Mouse (Mus musculus) urinary bladder, postnatal 14 days (tissue): Measurements from ENCODE around the gene Zfp280d.

Experiments used
- DNase-seq: peaks from one replicate; pipeline ENCODE4 v3.0.0; 2021; ENCODE audit warnings: low spot score

The Zfp280d gene

DNA sequence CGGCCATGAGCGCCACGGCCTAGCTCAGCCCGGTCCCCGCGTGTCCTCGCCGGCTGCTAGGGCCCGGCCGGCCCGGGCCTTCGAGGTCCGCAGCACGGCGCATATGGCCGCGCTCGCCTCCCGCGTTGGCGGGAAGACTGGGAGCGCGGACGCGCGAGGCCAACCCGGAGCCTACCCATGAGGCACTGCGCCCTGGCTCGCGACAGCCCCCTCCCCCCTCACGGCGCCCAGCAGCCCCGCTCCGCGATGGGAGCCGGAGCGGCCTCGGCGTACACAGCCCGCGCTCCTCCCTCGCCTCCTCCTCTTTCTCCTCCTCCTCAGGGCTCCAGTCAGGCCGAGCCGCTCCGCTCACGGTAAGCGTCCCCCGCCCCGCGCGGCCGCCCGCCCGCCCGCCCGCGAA, at the start of gene Zfp280d:
Gene Zfp280d (plus strand): TSS at position 184 of the 400 bp plus-strand sequence.
- peak; percentile 92 for DNase-seq

DNA sequence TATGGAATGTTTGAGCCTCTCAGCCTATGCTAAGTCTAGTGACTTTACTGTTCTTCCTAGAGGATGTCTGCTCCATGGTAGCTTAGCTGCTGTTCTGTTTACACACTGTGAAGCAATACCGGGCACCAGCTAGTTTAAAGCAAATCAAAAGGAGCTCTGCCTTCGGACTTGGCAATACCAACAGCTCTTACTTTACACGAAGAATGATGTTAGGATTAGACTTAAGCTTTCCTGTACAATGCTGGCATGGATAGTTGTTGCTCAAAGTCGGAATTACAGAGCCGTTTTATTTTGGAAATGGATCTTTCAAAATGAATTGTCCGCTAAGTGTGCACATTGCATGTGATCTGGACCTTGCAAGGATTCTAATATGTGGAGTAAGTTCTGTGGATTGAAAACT, 48.1 kb upstream of the Zfp280d start:
- DNase-seq, result no peak

DNA sequence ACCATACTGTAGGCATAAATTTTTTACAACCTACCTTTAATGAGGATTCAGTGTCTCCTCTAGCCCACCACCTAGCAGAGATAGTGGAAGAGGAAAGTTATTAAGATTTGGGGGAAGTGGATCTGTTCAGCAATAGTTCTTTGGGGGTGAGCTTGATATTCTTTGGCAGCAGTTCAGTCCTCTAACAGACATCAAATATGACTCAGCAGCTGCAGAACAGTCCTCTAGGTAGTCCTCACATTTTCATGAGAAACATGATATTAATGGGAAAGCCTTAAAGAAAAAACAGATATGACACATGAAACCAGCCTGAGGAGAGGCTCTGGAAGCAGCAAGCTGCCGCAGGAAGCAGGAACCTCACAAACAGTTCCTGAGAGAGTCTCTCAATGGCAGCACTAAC, 22.0 kb upstream of the Zfp280d start:
- no peak for DNase-seq

DNA sequence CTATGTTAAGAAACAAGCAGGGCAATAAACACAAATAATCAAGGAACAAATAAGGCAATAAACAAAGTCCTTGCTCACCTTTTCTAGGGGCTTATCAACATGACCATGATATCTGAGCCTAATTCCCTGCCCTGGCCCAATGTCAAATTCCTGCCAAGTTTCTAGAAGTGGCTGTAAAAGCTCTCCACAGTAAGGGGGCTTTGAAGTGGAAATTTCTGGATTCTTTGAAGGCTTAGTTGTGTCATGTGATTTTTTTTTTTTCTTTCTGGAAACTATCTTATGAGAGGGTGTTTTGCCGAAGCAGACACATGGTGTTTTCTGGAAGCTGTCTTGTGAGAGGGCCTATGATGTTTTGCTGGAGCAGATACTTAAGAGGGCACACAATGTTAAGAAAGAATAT, 19.4 kb upstream of the Zfp280d start:
- DNase-seq, result no peak

DNA sequence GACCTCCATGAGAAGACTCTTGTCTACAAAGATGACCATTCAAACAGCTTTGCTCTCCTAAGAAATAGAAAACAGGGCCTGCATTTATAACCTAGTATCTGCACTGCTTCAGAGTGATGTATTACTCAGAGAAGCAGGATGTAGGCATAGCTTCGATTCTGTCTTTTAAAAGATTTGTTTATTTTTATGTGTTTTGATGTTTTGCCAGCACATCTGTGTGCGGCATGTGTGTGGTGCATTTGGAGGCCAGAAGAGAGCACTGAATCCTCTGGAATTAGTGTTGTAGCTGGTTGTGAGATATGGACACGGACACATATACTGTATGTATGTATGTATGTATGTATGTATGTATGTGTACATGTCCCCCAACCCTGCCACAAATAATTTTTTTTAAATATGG, 18.0 kb upstream of the Zfp280d start:
- DNase-seq, result no peak

DNA sequence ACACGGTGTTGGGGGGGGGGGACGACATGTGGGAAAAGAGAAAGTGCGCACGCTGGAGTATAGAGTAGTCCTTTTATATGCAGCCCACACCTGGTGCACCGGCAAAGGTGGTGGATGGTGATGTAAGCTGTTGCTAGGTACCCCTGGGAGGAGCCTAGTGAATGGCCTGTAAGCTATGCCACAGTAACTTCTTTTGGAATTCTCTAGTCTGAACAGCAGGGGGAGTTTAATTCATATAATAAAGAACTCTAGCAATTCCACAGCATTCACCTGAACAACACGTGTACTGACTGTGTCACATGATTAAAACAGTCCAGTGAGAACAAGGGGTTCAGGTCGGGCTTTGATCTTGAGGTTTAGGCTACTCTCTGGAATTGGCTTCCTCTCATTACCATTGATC, 14.3 kb upstream of the Zfp280d start:
- peak; percentile 24 for DNase-seq

DNA sequence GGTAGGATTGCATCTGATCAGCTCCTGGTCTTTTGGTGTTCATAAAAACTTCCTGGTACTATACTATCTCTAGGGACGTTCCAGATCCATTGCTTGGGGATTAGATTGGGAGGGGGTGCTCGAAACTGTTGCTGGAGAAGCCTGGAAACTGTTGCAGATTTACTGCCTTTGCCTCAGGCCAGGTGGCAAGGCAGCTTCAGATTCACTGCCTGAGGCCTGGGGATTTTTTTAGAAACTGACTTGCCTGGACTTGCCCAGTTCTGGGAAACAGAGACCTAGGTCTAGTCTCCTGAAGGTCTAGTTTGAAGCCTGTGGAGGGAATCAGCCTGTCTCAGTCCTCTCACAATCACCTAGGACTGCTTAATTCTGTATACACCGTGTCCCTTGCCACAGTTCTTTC, 9.8 kb upstream of the Zfp280d start:
- no peak for DNase-seq

DNA sequence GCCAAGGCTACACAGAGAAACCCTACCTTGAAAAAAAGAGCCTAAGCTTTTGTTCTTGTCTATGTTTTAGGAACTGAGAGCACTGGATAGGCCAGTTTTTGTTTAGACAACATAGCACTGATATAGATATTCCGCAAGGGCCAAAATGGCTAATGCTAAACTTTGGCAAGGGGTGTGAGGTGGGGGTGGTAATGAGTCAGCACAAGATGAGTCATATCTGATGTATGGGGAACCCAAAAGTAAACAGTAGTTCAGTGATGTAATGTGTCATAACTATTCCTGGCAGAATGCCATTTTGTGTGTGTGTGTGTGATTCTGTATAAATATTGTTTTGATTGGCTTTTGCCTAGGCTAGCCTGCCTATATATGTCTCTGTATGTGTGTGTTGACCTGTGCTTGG, 4.5 kb upstream of the Zfp280d start:
- DNase-seq, result no peak

DNA sequence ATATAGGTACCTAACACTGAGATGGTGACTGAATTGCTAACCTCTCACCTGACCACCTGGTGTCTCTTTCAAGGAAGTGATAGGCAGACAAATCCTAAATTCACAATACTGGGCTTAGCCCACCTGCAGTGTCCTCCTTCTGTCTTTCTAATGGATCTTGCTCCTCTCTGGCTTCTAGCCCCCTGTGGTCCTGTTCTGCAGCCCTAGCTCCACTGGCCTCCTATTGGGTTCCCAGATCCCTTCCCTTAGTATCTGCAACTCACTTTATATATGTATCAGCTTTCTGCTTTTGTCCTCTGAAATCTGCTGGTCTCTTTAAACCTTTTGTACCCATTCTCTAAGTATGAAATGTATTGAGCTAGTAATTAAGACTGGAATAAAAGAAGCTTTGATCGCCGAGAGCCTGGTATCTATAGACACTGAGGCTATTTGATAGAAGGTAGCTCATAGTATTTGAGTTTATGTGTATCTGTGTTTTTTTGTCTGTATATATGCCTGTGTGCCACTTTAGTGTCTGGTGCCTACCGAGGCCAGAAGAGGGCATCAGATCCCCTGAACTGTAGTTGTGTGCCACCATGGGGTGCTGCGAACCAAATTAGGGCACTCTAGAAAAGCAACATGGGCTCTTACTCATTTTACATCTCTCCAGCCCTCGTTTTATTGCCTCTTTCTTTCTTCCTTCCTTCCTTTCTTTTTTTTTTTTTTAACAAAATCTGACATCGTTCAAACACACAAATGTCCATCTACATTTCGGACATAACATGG, 832 bp upstream of the Zfp280d start:
- DNase-seq, result no peak

DNA sequence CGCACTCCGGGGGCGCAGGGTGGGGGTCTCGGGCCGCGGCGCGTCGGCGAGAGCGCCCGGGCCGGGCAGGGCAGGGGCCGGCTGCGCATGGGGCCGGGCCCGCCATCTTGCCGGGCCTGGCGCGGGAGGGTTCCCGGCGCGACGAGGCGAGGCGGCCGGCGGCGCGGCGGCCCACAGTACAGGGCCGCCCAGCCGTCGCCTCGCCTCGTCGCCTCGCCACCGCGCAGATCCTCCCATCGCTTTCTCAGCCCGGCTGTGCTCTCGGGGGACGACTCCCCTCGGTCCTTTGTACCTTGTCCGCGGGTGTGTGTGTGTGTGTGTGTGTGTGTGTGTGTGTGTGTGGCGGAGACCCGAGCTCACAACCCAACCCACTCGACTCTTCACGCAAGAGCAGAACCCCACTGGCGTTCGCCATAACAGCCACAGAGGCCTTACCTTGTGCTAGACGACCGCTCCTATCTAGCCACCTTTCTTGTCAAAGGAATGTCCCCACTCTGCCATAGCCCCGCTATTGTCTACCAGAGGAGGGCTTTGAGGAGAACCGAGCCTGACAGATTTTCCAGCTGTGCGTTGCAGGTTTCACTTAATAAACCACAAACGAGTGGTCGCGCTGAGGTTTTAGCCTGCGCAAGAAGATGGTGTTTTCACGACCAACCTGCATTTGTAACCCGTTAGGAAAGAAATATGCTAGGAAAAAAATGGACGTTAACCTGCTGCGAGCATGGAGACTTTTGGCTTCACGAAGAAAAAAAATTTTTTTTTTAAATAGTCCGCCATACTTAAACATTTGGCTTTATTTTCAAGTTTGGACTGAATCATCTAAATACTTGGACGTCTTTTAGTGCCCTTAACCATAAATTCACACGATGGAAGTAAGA, 680 bp downstream of the Zfp280d start:
- DNase-seq, result peak; percentile 37

DNA sequence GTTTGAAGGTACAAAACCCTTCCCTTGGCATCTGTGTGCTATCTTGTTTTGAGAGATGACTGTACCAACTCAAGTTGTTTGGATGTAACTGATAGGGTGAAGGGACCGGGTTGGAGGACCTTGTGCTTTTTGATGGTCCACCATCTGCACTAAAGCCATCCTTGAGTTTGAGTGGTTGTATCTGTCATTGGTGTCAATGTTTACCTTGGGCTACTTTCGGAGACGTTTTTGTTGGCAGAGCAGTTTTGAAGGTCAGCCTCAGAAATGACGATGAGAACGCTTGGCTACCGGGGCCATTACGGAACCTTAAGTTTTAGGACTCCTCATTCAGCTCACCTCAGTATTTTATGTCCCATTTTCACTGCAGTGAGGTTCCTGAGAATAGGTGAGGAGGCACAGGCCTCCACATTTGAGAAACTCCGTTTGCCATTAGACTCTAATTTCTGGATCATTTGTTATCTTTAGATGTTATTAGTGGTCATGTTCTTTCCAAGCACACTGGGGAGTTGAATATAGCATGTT, 1.4 kb downstream of the Zfp280d start:
- no peak for DNase-seq

DNA sequence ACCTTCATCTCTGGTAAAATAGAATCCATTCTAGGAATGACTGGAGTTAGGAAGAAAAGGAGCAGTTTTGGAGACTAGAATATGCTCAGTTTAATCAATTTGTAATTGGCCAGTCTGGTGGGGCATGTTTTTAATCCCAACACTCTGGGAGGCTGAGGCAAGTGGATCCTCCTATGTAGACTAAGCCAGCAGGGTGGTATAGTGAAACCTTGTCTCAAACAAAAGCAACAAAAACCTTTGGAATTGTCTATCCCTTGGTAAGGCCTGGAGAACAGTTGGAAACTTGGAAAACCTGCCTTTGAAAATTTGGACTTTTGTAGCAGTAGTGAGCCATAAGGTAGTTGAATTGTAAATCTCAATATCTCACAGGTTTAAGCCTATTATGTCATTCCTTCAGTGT, 2.3 kb downstream of the Zfp280d start:
- no peak for DNase-seq

DNA sequence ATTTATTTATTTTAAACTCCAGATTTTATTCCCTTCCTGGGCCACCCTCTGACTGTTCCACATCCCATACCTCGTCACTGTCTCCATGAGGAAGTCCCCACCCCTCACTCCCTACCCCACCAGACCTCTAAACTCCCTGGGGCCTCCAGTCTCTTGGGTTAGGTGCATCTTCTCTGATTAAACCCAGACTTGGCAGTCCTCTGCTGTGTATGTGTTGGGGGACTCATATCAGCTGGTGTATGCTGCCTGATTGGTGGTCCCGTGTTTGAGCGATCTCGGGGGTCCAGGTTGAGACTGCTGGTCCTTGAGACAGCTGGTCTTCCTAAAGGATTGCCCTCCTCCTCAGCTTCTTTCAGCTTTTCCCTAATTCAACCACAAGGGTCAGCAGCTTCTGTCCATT, 5.3 kb downstream of the Zfp280d start:
- DNase-seq, result no peak

DNA sequence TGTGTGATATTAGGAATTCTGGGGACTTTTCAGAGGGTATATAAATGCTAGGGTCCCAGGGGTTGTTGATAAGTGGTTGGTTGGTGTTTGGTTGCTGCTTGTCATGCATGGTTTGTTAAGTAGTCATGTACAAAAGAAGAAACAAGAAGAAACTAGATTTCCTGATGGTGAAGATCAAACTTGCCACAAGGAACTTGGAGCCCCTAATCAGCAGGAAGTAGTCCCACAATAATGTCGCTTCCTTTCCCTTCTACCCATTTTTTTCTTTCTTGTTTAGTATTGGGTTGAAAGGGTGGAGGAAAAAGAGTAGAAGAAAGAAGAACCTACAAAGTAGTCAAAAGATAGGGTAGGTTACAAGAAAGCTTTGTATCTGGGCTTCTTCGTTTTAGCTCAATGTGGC, 13.0 kb downstream of the Zfp280d start:
- DNase-seq, result no peak

DNA sequence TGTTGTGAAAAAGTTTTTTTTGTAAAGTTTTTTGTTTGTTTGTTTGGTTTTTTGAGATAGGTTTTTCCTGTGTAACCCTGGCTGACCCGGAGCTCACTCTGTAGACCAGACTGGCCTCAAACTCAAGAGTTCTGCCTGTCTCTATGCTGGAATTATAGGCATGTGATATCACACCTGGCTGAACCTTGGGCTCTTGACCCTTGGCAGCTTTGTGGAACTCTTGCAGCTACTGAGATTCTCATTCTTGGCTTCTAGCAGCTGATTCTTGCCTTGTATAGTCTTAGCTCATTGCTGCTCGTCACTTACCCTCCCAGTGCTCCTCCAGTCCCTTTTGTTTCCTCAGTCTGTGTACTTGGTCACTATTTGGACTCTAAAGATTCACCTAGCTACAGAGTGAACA, 13.6 kb downstream of the Zfp280d start:
- DNase-seq, result no peak

DNA sequence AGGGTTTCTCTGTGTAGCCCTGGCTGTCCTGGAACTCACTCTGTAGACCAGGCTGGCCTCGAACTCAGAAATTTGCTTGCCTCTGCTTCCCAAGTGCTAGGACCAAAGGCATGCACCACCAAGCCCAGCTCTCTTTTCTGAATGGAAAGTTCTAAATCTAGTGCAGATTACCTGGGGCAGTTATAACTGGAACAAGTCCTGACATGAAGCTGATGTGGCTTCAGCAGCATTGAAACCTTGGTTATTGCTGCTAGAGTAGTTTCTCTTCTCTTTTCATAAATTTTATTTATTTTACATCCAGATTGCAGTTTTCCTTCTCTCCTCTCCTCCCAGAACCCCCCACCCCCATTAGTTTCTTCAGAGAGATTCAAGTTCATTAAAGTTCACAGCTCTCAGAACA, 14.4 kb downstream of the Zfp280d start:
- DNase-seq, result no peak

DNA sequence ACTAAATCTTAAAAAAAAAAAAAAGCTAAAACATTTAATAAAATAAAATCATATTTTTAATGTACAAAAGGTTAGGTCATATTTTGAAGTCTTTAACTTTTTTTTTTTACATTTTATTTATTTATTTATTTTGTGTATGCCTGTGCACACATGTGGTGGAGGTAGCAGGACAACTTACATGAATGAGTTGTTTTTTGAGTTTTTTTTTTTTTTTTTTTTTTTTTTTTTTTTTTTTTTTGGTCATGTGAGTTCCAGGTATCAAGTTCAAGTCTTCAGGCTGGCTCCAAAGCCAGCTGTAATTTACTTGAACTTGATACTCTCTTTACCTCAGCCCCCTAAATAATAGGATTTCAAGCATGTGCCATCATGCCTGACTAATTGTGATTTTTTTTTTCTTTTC, 19.4 kb downstream of the Zfp280d start:
- no peak for DNase-seq

DNA sequence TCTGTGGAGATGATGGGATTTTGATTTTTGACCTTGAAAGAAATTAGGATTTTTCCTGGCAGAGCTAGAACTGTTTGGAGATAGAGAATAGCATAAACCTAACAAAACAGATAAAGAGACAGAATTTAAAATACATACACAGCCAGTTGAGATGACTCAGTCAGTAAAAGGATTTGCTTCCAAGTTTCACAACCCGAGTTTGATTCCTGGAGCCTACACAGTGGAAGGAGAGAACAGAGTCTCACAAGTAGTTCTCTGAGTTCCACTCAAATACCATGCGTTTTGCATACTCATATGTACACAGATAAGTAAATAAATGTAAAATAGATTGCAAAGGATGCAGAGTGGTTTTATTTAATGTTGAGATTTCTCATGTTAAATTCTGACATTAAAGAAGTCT, 35.1 kb downstream of the Zfp280d start:
- DNase-seq, result no peak

DNA sequence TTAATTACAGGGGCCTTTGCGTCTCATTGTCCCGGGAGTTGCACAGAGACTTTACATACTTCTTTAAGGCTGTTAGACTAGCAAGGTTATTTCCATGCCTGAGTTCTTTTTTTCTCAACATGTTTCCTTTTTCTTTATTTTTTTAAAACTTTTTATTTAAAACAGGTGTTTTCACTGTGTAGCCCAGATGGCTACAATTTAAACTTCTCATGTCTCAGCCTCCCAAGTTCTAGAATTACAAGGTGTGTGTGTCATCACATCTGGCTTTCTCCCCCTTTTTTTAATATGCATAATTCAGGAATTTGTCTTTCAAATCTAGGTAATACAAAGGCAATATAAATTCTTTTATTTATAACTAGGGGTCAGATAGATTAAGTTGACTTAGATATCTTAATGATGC, 58.6 kb downstream of the Zfp280d start:
- DNase-seq, result no peak

DNA sequence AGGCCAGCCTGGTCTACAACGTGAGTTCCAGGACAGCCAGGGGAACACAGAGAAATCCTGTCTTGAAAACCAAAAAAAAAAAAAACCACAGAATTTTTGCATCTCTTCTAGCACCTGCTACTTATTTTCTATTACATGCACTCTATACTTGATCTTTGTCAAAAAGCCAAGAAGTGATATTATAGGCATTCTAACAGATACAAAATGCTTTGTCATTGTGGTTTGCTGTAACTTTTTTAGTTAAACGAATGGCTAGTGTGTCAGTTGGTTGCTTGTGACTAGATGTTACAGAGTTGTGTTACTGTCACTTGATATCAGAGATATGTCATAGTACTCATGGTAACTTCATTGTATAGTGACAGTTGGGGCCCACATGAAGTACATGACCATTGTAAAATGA, 61.4 kb downstream of the Zfp280d start:
- DNase-seq, result no peak

DNA sequence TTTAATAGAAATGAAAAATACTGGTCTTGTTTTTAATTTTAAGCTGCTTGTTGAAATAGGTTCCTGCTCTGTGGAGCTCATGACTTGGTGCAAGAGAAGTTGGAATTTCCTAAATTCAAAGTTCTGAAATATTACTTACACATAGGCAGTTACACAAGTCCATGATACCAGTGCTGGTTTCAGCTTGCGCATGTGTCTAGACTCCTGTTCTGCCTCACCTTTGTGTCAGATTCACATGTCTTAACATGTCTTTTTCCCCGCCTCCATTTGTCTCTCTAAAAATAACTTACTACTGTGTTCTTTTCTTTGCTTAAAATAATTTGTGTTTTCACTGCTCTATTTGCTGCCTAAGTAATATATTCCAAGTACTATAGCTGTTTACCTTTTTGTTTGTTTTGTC, 64.5 kb downstream of the Zfp280d start:
- DNase-seq, result no peak

DNA sequence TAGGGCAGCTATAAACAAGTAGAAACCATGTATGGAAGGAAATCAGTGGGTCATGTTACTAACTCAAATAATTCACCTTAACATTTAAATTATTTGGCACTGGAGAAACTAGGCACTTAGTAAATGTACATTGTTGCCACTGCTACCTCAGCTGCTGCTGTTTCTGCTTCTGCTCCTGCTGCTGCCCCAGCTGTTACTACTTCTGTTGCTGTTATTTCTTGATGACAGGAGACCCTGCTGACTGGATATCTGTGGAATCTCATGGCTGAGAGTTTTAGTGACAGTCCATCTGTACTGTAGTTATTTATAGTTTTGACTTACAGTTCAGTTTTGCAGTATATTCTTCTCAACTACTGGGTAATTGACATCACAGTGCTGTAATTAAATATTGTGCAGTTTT, 69.2 kb downstream of the Zfp280d start:
- DNase-seq, result no peak

DNA sequence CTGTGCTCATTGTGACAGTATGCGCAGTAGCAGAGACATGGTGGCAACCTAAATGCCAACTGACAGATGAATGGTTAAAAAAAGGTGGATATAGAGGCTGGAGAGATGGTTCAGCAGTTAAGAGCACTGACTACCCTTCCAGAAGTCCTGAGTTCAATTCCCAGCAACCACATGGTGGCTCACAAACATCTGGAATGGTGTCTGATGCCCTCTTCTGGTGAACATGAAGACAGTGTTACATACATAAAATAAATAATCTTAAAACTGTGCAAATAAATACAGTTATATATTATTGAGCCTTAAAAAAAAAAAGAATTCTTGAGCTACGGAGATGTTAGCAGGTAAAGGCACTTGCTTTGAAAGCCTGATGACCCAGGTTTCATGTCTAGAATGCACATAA, 97.7 kb downstream of the Zfp280d start:
- DNase-seq, result no peak
